Mouse (Mus musculus) forebrain, embryonic 15.5 days (tissue): Measurements from ENCODE around the gene Spin2d. TPM values are rescaled to one million over a fixed set of nuclear protein-coding genes. Genes with fewer than 3 reads are reported as not detected.
"Not testable (repeated sequence)": the region's sequence is repeated elsewhere in the genome, so short reads cannot be mapped to it uniquely, and the experiment has no call there.

Experiments
- ATAC-seq: fragments of 200-750 bp; cut with Nextera tagmentation; replicated peaks from 2 replicates; pipeline ENCODE4 v1.8.0; 2017; ENCODE audit warnings: mild to moderate bottlenecking, moderate TSS enrichment, moderate library complexity
- H3K27ac ChIP-seq: fragments of 300-500 bp; sonication (generic); replicated peaks from 2 replicates; pipeline ENCODE4 v1.5.1; 2015; ENCODE audit warnings: mild to moderate bottlenecking, inconsistent platforms
- H3K27me3 ChIP-seq: fragments of 300-500 bp; sonication (generic); 2 replicates; pipeline ENCODE4 v1.6.1; 2015; ENCODE audit warnings: inconsistent platforms
- H3K36me3 ChIP-seq: fragments of 300-500 bp; sonication (generic); 2 replicates; pipeline ENCODE4 v1.6.1; 2015; ENCODE audit warnings: mild to moderate bottlenecking, inconsistent platforms
- H3K4me1 ChIP-seq: fragments of 300-500 bp; sonication (generic); 2 replicates; pipeline ENCODE4 v1.6.1; 2015; ENCODE audit warnings: inconsistent platforms
- H3K4me2 ChIP-seq: fragments of 300-500 bp; sonication (generic); replicated peaks from 2 replicates; pipeline ENCODE4 v1.6.1; 2015; ENCODE audit warnings: mild to moderate bottlenecking, inconsistent platforms
- H3K4me3 ChIP-seq: fragments of 300-500 bp; sonication (generic); 2 replicates; pipeline ENCODE4 v1.5.1; 2015; ENCODE audit warnings: mild to moderate bottlenecking, inconsistent platforms
- H3K9ac ChIP-seq: fragments of 300-500 bp; sonication (generic); replicated peaks from 2 replicates; pipeline ENCODE4 v1.6.1; 2015; ENCODE audit warnings: mild to moderate bottlenecking, inconsistent platforms
- H3K9me3 ChIP-seq: fragments of 300-500 bp; sonication (generic); 2 replicates; pipeline ENCODE4 v1.6.1; 2016; ENCODE audit warnings: inconsistent platforms
- WGBS: fragments of 180-500 bp; shearing (Covaris S2); methylation state at CpG from one replicate; pipeline ENCODE4 v1.1.7; 2015; ENCODE audit warnings: mixed read lengths; 5-methylcytosine and 5-hydroxymethylcytosine counted together
- polyA plus RNA-seq: library from polyadenylated mRNA; unstranded; fragments of >200 nt; fragmentation: Nextera tagmentation; extraction: Ambion mirVana; gene quantifications from 2 replicates; pipeline ENCODE4 v1.2.1, GENCODE M21; 2015

Gene Spin2d
- polyA plus RNA-seq = not detected in 2 replicates

DNA sequence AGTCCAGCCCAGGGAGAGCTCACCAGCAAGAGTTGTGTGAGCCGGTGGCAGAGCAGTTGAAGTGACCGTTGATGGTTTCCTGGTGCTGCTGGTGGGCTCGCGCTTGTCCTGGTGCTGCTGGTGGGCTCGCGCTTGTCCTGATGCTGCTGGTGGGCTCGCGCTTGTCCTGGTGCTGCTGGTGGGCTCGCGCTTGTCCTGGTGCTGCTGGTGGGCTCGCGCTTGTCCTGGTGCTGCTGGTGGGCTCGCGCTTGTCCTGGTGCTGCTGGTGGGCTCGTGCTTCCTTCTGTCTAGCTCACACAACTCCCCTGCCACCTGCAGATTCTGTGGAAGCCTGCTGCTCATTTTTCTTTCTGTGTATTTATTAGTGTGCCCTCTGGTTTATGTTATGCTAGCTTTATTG lies at the start of gene Spin2d:
Gene Spin2d (minus strand): TSS at position 101 of the 400 bp plus-strand sequence.
- not testable (repeated sequence) for H3K4me1 ChIP-seq, H3K9me3 ChIP-seq, H3K27me3 ChIP-seq, H3K4me3 ChIP-seq, H3K4me2 ChIP-seq, H3K36me3 ChIP-seq, ATAC-seq, H3K27ac ChIP-seq, H3K9ac ChIP-seq
- WGBS = 83% methylated on average over 7 of the region's 15 CpGs

- H3K9me3 ChIP-seq = no peaks in the 10 kb centered on the region
- ATAC-seq = no peak
- WGBS = 37% methylated on average over 1 of the region's 1 CpGs
These were observed 48.6 kb upstream of the Spin2d start for GRCm38 (mm10) chrX:73225365-73225764.

DNA sequence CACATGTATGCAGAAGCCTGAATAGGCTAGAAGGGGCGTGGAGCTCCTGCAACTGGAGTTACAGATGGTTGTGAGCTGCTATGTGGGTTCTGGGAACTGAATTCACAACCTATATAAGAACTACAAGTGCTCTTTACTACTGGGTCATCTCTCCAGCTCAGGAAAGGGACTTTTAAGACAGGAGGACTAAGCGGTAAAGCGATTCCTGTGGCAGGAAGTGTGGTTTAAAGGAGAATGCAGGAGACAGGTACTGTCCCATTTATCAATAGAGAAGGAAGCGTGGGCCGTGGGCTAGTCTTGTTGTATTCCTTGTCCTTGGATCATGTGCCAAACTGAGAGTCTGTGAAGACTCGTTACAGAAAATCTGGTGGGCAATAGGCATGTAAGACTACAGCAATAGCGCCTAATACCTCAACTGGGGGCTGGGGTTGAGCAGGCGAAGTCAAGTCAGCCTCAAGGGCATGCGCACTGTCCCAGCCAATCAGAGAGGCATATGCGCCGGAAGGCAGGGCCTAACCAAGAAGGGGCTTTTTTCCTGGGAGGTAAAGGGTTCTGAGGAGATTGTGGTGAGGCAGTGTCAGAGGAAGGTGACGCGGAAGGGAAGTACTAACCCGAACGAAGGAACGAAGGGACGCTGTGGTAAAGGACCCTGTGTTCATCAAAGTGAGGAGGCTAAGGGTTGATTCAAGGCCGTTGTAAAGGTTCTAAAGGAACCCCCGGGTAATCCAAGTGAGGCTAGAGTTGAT lies 37.2 kb upstream of the Spin2d start, which contains the start of gene Xlr4b:
Gene Xlr4b (plus strand): TSS at position 515 of the 746 bp plus-strand sequence.
- WGBS = 82% methylated on average over 19 of the region's 19 CpGs
- ATAC-seq, H3K4me2 ChIP-seq, H3K9ac ChIP-seq, H3K9me3 ChIP-seq, H3K27me3 ChIP-seq, H3K36me3 ChIP-seq, H3K4me1 ChIP-seq, H3K27ac ChIP-seq, H3K4me3 ChIP-seq: not testable (repeated sequence)

More at GRCm38 (mm10) chrX:73225365-73225764, 48.6 kb upstream of the Spin2d start:
- Histone ChIP-seq H3K36me3 (no peaks in the 10 kb centered on the region), H3K9ac (no peak overlapping the region), H3K4me1 (no peaks in the 10 kb centered on the region), H3K27ac (no peak overlapping the region), H3K27me3 (no peaks in the 10 kb centered on the region), H3K4me3 (no peak overlapping the region), H3K4me2 (no peak overlapping the region)

GRCm38 (mm10) chrX:73191934-73192333 lies 15.1 kb upstream of the Spin2d start, which contains the start of gene Xlr3b:
Xlr3b (plus strand) TSS chrX:73192207.
- H3K4me2 ChIP-seq, H3K4me3 ChIP-seq, H3K9ac ChIP-seq, H3K4me1 ChIP-seq, H3K27me3 ChIP-seq, H3K9me3 ChIP-seq, H3K36me3 ChIP-seq, H3K27ac ChIP-seq: not testable (repeated sequence)
- WGBS = 81% methylated on average over 12 of the region's 12 CpGs
- peak; percentile 57 for ATAC-seq

DNA sequence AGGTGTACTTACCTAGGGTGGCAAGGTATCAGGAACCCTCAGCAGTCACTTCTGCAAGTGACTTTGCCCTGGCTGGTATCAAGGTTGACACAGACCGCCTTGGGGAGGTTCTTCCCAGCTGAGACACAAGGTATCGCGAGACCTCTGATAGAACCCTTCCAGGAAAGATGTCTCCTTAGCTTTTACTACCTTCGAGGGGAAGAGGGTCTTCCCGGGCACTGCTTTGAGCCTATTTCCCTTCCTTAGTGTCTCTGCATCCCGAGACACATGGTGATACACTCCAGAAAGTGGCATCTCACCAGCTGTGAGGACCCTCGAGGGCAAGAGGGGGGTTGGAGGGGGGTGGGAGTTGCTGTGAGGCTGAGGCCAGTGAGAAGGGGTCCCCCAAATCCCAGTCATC lies 27.4 kb downstream of the Spin2d start, which contains the start of gene DXBay18:
Gene DXBay18 (minus strand): TSS at position 101 of the 400 bp plus-strand sequence.
- H3K9me3 ChIP-seq, H3K27me3 ChIP-seq, H3K4me1 ChIP-seq, H3K4me2 ChIP-seq, H3K27ac ChIP-seq, H3K4me3 ChIP-seq, H3K9ac ChIP-seq, H3K36me3 ChIP-seq, ATAC-seq: not testable (repeated sequence)
- WGBS = no CpG with 5 or more reads among the region's 7 CpGs

DNA sequence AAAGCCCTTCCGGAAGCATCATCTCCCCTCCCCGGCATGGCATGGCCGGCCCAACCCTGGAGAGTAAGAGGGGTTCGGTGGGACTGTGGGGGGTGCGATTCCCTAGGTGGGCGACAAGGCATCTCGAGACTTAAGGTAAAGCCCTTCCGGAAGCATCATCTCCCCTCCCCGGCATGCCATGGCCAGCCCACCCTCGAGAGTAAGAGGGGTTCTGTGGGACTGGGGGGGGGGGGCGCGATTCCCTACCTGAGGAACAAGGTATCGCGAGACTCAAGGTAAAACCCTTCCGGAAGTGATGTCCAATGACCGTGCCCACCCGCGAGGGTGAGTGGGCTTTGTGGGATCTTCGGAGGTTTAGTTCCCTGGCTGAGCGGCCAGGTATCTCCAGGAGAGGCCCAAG lies 28.3 kb downstream of the Spin2d start, which contains the start of gene Xlr5b:
Gene Xlr5b (plus strand): TSS at position 301 of the 400 bp plus-strand sequence.
- H3K27me3 ChIP-seq, H3K27ac ChIP-seq, H3K4me1 ChIP-seq, H3K9ac ChIP-seq, H3K4me2 ChIP-seq, H3K36me3 ChIP-seq, ATAC-seq, H3K9me3 ChIP-seq, H3K4me3 ChIP-seq: not testable (repeated sequence)
- no CpG with 5 or more reads among the region's 20 CpGs for WGBS

GRCm38 (mm10) chrX:73143218-73143618 lies 33.6 kb downstream of the Spin2d start:
- H3K9me3 ChIP-seq, H3K9ac ChIP-seq, H3K4me2 ChIP-seq, H3K27me3 ChIP-seq, H3K36me3 ChIP-seq, H3K4me3 ChIP-seq, H3K4me1 ChIP-seq, H3K27ac ChIP-seq: not testable (repeated sequence)
- ATAC-seq = peak; percentile 76
- WGBS = no CpG with 5 or more reads among the region's 7 CpGs

Other genes starting within 250 kb of the Spin2d start
- 0.68 and 1.2 TPM in 2 replicates for gene Zfp185, start 189.7 kb downstream of the Spin2d start, polyA plus RNA-seq
- not detected in 2 replicates for gene Pnma5, start 139.9 kb downstream of the Spin2d start, polyA plus RNA-seq
- gene Pnma3, start 112.2 kb downstream of the Spin2d start, polyA plus RNA-seq = 2.1 and 2.4 TPM in 2 replicates
- gene Xlr4a, start 94.5 kb downstream of the Spin2d start, polyA plus RNA-seq = 0.23 and 1.1 TPM in 2 replicates
- gene Xlr3a, start 79.9 kb downstream of the Spin2d start, polyA plus RNA-seq = 2.2 and 2.7 TPM in 2 replicates
- 0.59 and 0.92 TPM in 2 replicates for gene Gm14685, start 59.9 kb downstream of the Spin2d start, polyA plus RNA-seq
- not detected in 2 replicates for gene Xlr5b, start 28.2 kb downstream of the Spin2d start, polyA plus RNA-seq
- 0.22 and 0.70 TPM in 2 replicates for gene DXBay18, start 27.5 kb downstream of the Spin2d start, polyA plus RNA-seq
- 12.6 and 16.1 TPM in 2 replicates for gene Xlr3b, start 15.2 kb upstream of the Spin2d start, polyA plus RNA-seq
- 0.34 and 0.50 TPM in 2 replicates for gene Xlr4b, start 37.3 kb upstream of the Spin2d start, polyA plus RNA-seq
- 25.6 and 28.0 TPM in 2 replicates for gene F8a, start 51.3 kb upstream of the Spin2d start, polyA plus RNA-seq
- gene Xlr4c, start 66.1 kb upstream of the Spin2d start, polyA plus RNA-seq = 0.14 TPM in 1 of 2 replicates, not detected in the other
- gene Xlr3c, start 88.4 kb upstream of the Spin2d start, polyA plus RNA-seq = not detected in 2 replicates
- not detected in 2 replicates for gene Xlr5a, start 116.0 kb upstream of the Spin2d start, polyA plus RNA-seq
- not detected in 2 replicates for gene Xlr5c, start 116.0 kb upstream of the Spin2d start, polyA plus RNA-seq
- gene Gm45015, start 159.9 kb upstream of the Spin2d start, polyA plus RNA-seq = not detected in 2 replicates
- 11.6 and 12.0 TPM in 2 replicates for gene Zfp275, start 165.6 kb upstream of the Spin2d start, polyA plus RNA-seq
- gene Gm18336, start 221.7 kb upstream of the Spin2d start, polyA plus RNA-seq = not detected in 2 replicates
- gene Zfp92, start 234.1 kb upstream of the Spin2d start, polyA plus RNA-seq = 0.62 and 0.72 TPM in 2 replicates